10 mouse cellular contexts compared by ENCODE assay signal in the genomic region with DNA sequence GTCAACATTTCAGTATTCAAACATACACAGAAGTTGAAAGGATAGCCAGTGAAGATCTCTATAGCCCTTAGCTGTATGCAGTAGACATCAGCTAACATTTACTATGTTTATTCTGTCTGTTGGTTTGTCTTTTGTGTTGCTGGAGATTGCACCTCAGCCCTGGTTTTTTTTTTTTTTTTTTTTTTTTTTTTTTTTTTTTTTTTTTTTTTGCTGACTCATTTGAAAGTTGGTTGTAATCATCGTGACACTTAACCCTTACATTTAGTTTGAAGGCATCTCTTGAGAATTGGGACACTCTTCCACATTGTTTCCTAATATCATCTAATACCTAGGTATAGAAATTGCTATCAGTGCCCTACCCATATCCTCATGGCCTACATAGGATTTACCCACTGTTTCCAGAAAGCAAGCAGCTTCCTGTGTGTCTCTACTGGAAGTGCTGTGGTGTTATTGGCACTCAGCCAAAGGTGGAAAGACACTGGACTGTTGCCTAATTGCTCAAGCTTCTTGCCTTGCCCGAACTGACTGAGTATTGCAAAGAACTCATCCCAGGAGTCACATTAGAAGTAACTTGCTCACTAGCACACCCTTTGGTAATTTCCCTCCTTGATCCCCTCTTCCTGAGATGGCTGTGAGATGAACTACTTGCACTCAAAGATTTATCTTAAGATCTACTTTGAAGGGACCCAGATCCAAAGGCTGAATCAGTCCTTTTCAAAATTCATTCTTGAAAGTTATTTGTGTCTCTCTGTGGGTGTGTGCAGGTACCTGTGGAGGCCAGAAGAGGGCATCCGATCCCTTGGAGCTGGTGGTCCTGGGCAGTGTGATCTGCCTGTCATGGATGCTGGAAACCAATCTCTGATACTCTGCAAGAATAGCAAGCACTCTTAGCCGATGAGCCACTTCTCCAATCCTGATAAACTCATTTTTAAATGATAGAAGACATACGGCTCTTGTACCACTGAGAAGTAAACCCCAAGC. TPM values are rescaled to one million over a fixed set of nuclear protein-coding genes. Genes with fewer than 3 reads are reported as not detected.
DNase-seq lines count a peak whose midpoint lies in the region; ATAC-seq and TF ChIP-seq lines count a peak whose summit lies in the region.
"Had no signal": no experiment of that assay in that cellular context is flagged by ENCODE, and none has a peak within 500 bp of the region (broad histone marks: within the 10 kb centered on the region; RNA-seq: fewer than 3 reads in every experiment).

No protein-coding gene starts in this region.

- no peak for ATAC-seq in liver, embryonic 14.5 days (ENCODE audit: insufficient read depth)
- ATAC-seq in stomach, postnatal 0 days (ENCODE audit: low FRiP score, low TSS enrichment), result no peak
- no peak for ATAC-seq in hindbrain, embryonic 14.5 days (ENCODE audit: low FRiP score)

- 38% methylated on average over 5 of the region's 5 CpGs for WGBS in liver, embryonic 14.5 days (ENCODE audit: insufficient replicate concordance)
- 50% methylated on average over 5 of the region's 5 CpGs for WGBS in stomach, postnatal 0 days
- 68% methylated on average over 5 of the region's 5 CpGs for WGBS in hindbrain, embryonic 14.5 days

- no peak overlapping the region for H3K9ac ChIP-seq in liver, embryonic 14.5 days (replicated peaks)
- H3K9ac ChIP-seq in stomach, postnatal 0 days (ENCODE audit: low read length), result no peak overlapping the region
- no peak overlapping the region for H3K9ac ChIP-seq in hindbrain, embryonic 14.5 days
- H3K9ac ChIP-seq: hindbrain, embryonic 15.5 days; midbrain, embryonic 12.5 days; stomach, embryonic 15.5 days had no signal

- DNase-seq in liver, embryonic 14.5 days (ENCODE audit: low read depth in 3 of 3, low spot score in 3 of 3), result no peak
- no peak for DNase-seq in liver
- peak; percentile 29 to 84 for DNase-seq in adrenal gland, adult (ENCODE audit: inconsistent age in 2 of 2, low spot score in 1 of 2)
- peak; percentile 81 for DNase-seq in kidney, adult 9 months
- no peak for DNase-seq in stomach, postnatal 0 days (ENCODE audit: low spot score)
- DNase-seq in hindbrain, embryonic 14.5 days (ENCODE audit: low spot score), result no peak
- no peak for DNase-seq in ovary, postnatal 14 days (ENCODE audit: low spot score)

- no peaks in the 10 kb centered on the region for H3K36me3 ChIP-seq in liver, embryonic 14.5 days (replicated peaks; ENCODE audit: control insufficient read depth, insufficient read depth, low read depth)
- no peaks in the 10 kb centered on the region for H3K36me3 ChIP-seq in stomach, postnatal 0 days (ENCODE audit: control insufficient read depth, insufficient read depth, low read length)
- H3K36me3 ChIP-seq in hindbrain, embryonic 14.5 days (replicated peaks; ENCODE audit: control insufficient read depth, insufficient read depth), result no peaks in the 10 kb centered on the region
- H3K36me3 ChIP-seq: hindbrain, embryonic 15.5 days; midbrain, embryonic 12.5 days; stomach, embryonic 15.5 days had no signal

- H3K9me3 ChIP-seq in liver, embryonic 14.5 days (ENCODE audit: control insufficient read depth, low read length), result no peaks in the 10 kb centered on the region
- H3K9me3 ChIP-seq in stomach, postnatal 0 days (ENCODE audit: control insufficient read depth, low read length), result no peaks in the 10 kb centered on the region
- no peaks in the 10 kb centered on the region for H3K9me3 ChIP-seq in hindbrain, embryonic 14.5 days (ENCODE audit: control insufficient read depth, low read length)
- H3K9me3 ChIP-seq: hindbrain, embryonic 15.5 days; midbrain, embryonic 12.5 days; stomach, embryonic 15.5 days had no signal

- no peaks in the 10 kb centered on the region for H3K27me3 ChIP-seq in liver, embryonic 14.5 days (ENCODE audit: control insufficient read depth, insufficient read depth, low read length)
- no peaks in the 10 kb centered on the region for H3K27me3 ChIP-seq in stomach, postnatal 0 days (ENCODE audit: control insufficient read depth, insufficient read depth, low read length)
- H3K27me3 ChIP-seq in hindbrain, embryonic 14.5 days (ENCODE audit: control insufficient read depth, insufficient read depth, low read length), result no peaks in the 10 kb centered on the region
- H3K27me3 ChIP-seq: hindbrain, embryonic 15.5 days; midbrain, embryonic 12.5 days; stomach, embryonic 15.5 days had no signal

- H3K4me3 ChIP-seq in liver, embryonic 14.5 days (ENCODE audit: insufficient read depth in 1 of 2, low read depth in 2 of 2, low read length in 2 of 2), result no peak overlapping the region
- no peak overlapping the region for H3K4me3 ChIP-seq in stomach, postnatal 0 days (ENCODE audit: low read depth, low read length)
- H3K4me3 ChIP-seq in hindbrain, embryonic 14.5 days (replicated peaks; ENCODE audit: low read length), result no peak overlapping the region
- H3K4me3 ChIP-seq: hindbrain, embryonic 15.5 days; midbrain, embryonic 12.5 days; stomach, embryonic 15.5 days had no signal

- H3K4me1 ChIP-seq in liver, embryonic 14.5 days (replicated peaks; ENCODE audit: control insufficient read depth in 2 of 2, insufficient read depth in 2 of 2, low read length in 1 of 2), result no peaks in the 10 kb centered on the region; a peak in 1 of 4 replicates
- peaks cover 4% of the 10 kb centered on the region; the same call in 1 of the 2 replicates for H3K4me1 ChIP-seq in stomach, postnatal 0 days (replicated peaks; ENCODE audit: control insufficient read depth, insufficient read depth)
- H3K4me1 ChIP-seq in hindbrain, embryonic 14.5 days (replicated peaks; ENCODE audit: control insufficient read depth, insufficient read depth, low read length), result no peaks in the 10 kb centered on the region
- H3K4me1 ChIP-seq: hindbrain, embryonic 15.5 days had no signal

- H3K27ac ChIP-seq in liver, embryonic 14.5 days, result no peak overlapping the region
- 0 out of 2 replicates have a peak overlapping the region, but pooled peaks have one; percentile 30 for H3K27ac ChIP-seq in stomach, postnatal 0 days (replicated peaks)
- H3K27ac ChIP-seq in hindbrain, embryonic 14.5 days, result no peak overlapping the region
- H3K27ac ChIP-seq: hindbrain, embryonic 15.5 days; midbrain, embryonic 12.5 days; stomach, embryonic 15.5 days had no signal

- no peak overlapping the region for H3K4me2 ChIP-seq in liver, embryonic 14.5 days (ENCODE audit: low read depth)
- no peak overlapping the region for H3K4me2 ChIP-seq in stomach, postnatal 0 days (replicated peaks; ENCODE audit: low read depth)
- no peak overlapping the region for H3K4me2 ChIP-seq in hindbrain, embryonic 14.5 days (replicated peaks)
- H3K4me2 ChIP-seq: hindbrain, embryonic 15.5 days; midbrain, embryonic 12.5 days; stomach, embryonic 15.5 days had no signal

- peak; percentile 49 for TF ChIP-seq CTCF in liver, embryonic 14.5 days (IDR thresholded peaks at IDR 0.05; ENCODE audit: low read depth)
- peak; percentile 71 for TF ChIP-seq CTCF in stomach, postnatal 0 days (IDR thresholded peaks at IDR 0.05; ENCODE audit: low read depth)

- no peak for TF ChIP-seq EP300 in liver, embryonic 14.5 days (IDR thresholded peaks at IDR 0.05; ENCODE audit: low read depth)
- no peak for TF ChIP-seq EP300 in stomach, postnatal 0 days (optimal IDR thresholded peaks at IDR 0.05)

RNA-seq across cellular contexts. Expression of gene Tmigd1, which starts 1.9 kb away (rescaled TPM):
- not detected in 2 replicates for polyA plus RNA-seq in liver, embryonic 14.5 days (2012; rRNA removed)
- not detected in 2 replicates for polyA plus RNA-seq in liver, embryonic 14.5 days (2014; fragmentation: Nextera tagmentation; extraction: Ambion mirVana)
- 1.7 and 1.9 TPM in 2 replicates for polyA plus RNA-seq in stomach, postnatal 0 days (2015; fragmentation: Nextera tagmentation; extraction: Ambion mirVana)
- polyA plus RNA-seq in hindbrain, embryonic 14.5 days (2014; fragmentation: Nextera tagmentation; extraction: Ambion mirVana), result not detected in 2 replicates
- polyA plus RNA-seq: hindbrain, embryonic 15.5 days; midbrain, embryonic 12.5 days had no signal

RNA-seq across cellular contexts. Expression of gene Blmh, which starts 24.6 kb away (rescaled TPM):
- polyA plus RNA-seq in liver, embryonic 14.5 days (2012; rRNA removed), result 10.3 and 16.2 TPM in 2 replicates
- polyA plus RNA-seq in liver, embryonic 14.5 days (2014; fragmentation: Nextera tagmentation; extraction: Ambion mirVana), result 34.7 and 37.1 TPM in 2 replicates
- polyA plus RNA-seq in stomach, postnatal 0 days (2015; fragmentation: Nextera tagmentation; extraction: Ambion mirVana), result 118 TPM in 2 replicates
- 113 and 120 TPM in 2 replicates for polyA plus RNA-seq in hindbrain, embryonic 14.5 days (2014; fragmentation: Nextera tagmentation; extraction: Ambion mirVana)

RNA-seq across cellular contexts. Expression of gene Cpd, which starts 53.2 kb away (rescaled TPM):
- 5.9 and 7.2 TPM in 2 replicates for polyA plus RNA-seq in liver, embryonic 14.5 days (2012; rRNA removed)
- 8.2 and 8.5 TPM in 2 replicates for polyA plus RNA-seq in liver, embryonic 14.5 days (2014; fragmentation: Nextera tagmentation; extraction: Ambion mirVana)
- polyA plus RNA-seq in stomach, postnatal 0 days (2015; fragmentation: Nextera tagmentation; extraction: Ambion mirVana), result 15.9 and 16.1 TPM in 2 replicates
- 12.7 TPM in 2 replicates for polyA plus RNA-seq in hindbrain, embryonic 14.5 days (2014; fragmentation: Nextera tagmentation; extraction: Ambion mirVana)

Comparison
In these comparisons a context has a peak if more than half of its experiments do, and no peak if none do; other contexts are left out.
1. DNase-seq: peak in adrenal gland, adult (2 of 2) and kidney, adult 9 months (single experiment); none in liver, embryonic 14.5 days (0 of 3), liver (single experiment), stomach, postnatal 0 days (single experiment), hindbrain, embryonic 14.5 days (single experiment) and ovary, postnatal 14 days (single experiment).